Mouse (Mus musculus) CH12.LX (cell line): ENCODE results near the gene Lsm2. TPM values are rescaled to one million over a fixed set of nuclear protein-coding genes. Genes with fewer than 3 reads are reported as not detected.
"Not testable (repeated sequence)": the region's sequence is repeated elsewhere in the genome, so short reads cannot be mapped to it uniquely, and the experiment has no call there.

Experiments used
- DNase-seq: peaks from one replicate; pipeline ENCODE4 v3.0.0-alpha.2; 2013; ENCODE audit errors: extremely low read depth
- H3K27ac ChIP-seq: 2 replicates; pipeline ENCODE4 v1.5.1; 2012; ENCODE audit warnings: low read depth, mild to moderate bottlenecking, control low read depth, moderate library complexity; ENCODE audit not compliant: insufficient read depth
- H3K27me3 ChIP-seq: replicated peaks from 2 replicates; pipeline ENCODE3; 2012; ENCODE audit warnings: inconsistent platforms
- H3K36me3 ChIP-seq, 2 experiments: replicated peaks in 1 of 2; 2 replicates each; pipeline versions ENCODE3 to v1.6.1; 2012; ENCODE audit warnings: inconsistent platforms in 1 of 2, low read length in 1 of 2, mild to moderate bottlenecking in 1 of 2, mixed read lengths in 1 of 2, moderate library complexity in 1 of 2; ENCODE audit not compliant: control insufficient read depth in 1 of 2, insufficient read depth in 1 of 2
- H3K4me1 ChIP-seq, 2 experiments: 2 replicates each; pipeline ENCODE4 v1.6.1; 2012; ENCODE audit warnings: inconsistent platforms in 1 of 2, moderate library complexity in 1 of 2; ENCODE audit not compliant: insufficient read depth in 2 of 2, control insufficient read depth in 1 of 2
- H3K4me2 ChIP-seq: 2 replicates; pipeline ENCODE4 v1.6.1; 2012; ENCODE audit warnings: low read depth, mild to moderate bottlenecking, control low read depth; ENCODE audit not compliant: poor library complexity, insufficient read depth, severe bottlenecking
- H3K4me3 ChIP-seq, 3 experiments: fragments of 150-350 bp in 1 of 3; sonication (generic) in 1 of 3; replicated peaks in 1 of 3; 2 replicates each; pipeline versions ENCODE3 to v1.5.1; 2011 to 2012; ENCODE audit warnings: low read depth in 2 of 3, low read length in 2 of 3, mild to moderate bottlenecking in 2 of 3, moderate library complexity in 2 of 3, control low read depth in 1 of 3, improper control_type of control experiment in 1 of 3, inconsistent platforms in 1 of 3, mixed read lengths in 1 of 3; ENCODE audit not compliant: poor library complexity in 1 of 3
- H3K79me2 ChIP-seq: replicated peaks from 2 replicates; pipeline ENCODE4 v1.6.1; 2012; ENCODE audit warnings: mild to moderate bottlenecking, moderate library complexity; ENCODE audit not compliant: control insufficient read depth, poor library complexity, insufficient read depth, severe bottlenecking; ENCODE audit errors: extremely low read depth
- H3K9ac ChIP-seq: 2 replicates; pipeline ENCODE4 v1.6.1; 2012; ENCODE audit warnings: low read depth, mild to moderate bottlenecking, control low read depth, moderate library complexity; ENCODE audit not compliant: insufficient read depth
- H3K9me3 ChIP-seq: replicated peaks from 2 replicates; pipeline ENCODE3; 2012; ENCODE audit warnings: low read length, inconsistent platforms, mixed read lengths
- CHD2 ChIP-seq: IDR thresholded peaks from 2 replicates; pipeline ENCODE4 v1.6.1; 2011; ENCODE audit warnings: low read length, improper control_type of control experiment
- ELF1 ChIP-seq: IDR thresholded peaks from 2 replicates; pipeline ENCODE4 v1.6.1; 2014; ENCODE audit warnings: low read depth, mild to moderate bottlenecking, inconsistent platforms, low read length, improper control_type of control experiment
- MAZ ChIP-seq: IDR thresholded peaks from 2 replicates; pipeline ENCODE4 v1.6.1; 2012; ENCODE audit warnings: low read depth, mild to moderate bottlenecking, inconsistent platforms, low read length, improper control_type of control experiment, moderate library complexity
- MEF2A ChIP-seq: IDR thresholded peaks from 2 replicates; pipeline ENCODE4 v1.6.1; 2014; ENCODE audit warnings: low read depth, mild to moderate bottlenecking, inconsistent platforms, low read length, improper control_type of control experiment, borderline replicate concordance
- NELFE ChIP-seq: IDR thresholded peaks from 2 replicates; pipeline ENCODE4 v1.6.1; 2011; ENCODE audit warnings: low read depth, low read length, improper control_type of control experiment
- NRF1 ChIP-seq: IDR thresholded peaks from 2 replicates; pipeline ENCODE4 v1.6.1; 2014; ENCODE audit warnings: low read depth, mild to moderate bottlenecking, inconsistent platforms, low read length, improper control_type of control experiment, moderate library complexity
- RAD21 ChIP-seq: IDR thresholded peaks from 2 replicates; pipeline ENCODE4 v1.6.1; 2011; ENCODE audit warnings: low read depth, mild to moderate bottlenecking, low read length, improper control_type of control experiment, moderate library complexity
- SIN3A ChIP-seq: IDR thresholded peaks from 2 replicates; pipeline ENCODE4 v1.6.1; 2012; ENCODE audit warnings: low read length, improper control_type of control experiment, inconsistent platforms
- ZMIZ1 ChIP-seq: IDR thresholded peaks from 2 replicates; pipeline ENCODE4 v1.6.1; 2012; ENCODE audit warnings: low read depth, mild to moderate bottlenecking, inconsistent platforms, low read length, improper control_type of control experiment
- dilution Hi-C: fragments of 300-500 bp; cut with MboI; formaldehyde crosslinking; loops from 2 replicates; pipeline ENCODE4 v1.14.3; 2020; ENCODE audit warnings: low sequenced_read_pairs; ENCODE audit not compliant: extremely low pct_unique_long_range_greater_than_20kb, extremely low pct_ligation_motif_present
- in situ Hi-C: fragments of 300-500 bp; cut with MboI; formaldehyde crosslinking; loops from 3 replicates; pipeline ENCODE4 v1.14.3; 2019; ENCODE audit warnings: low sequenced_read_pairs, low pct_ligation_motif_present, low pct_unique_long_range_greater_than_20kb, mixed read lengths
- polyA plus RNA-seq: library from polyadenylated mRNA; unstranded; fragments of >175 nt; gene quantifications from 2 replicates; pipeline ENCODE4 v1.2.1, GENCODE M21; 2012; ENCODE audit warnings: low read depth; ENCODE audit not compliant: insufficient read length
- total RNA-seq, 2 experiments: library from RNA; depleted of rRNA; stranded (reverse); fragments of 300-350 nt in 1 of 2; fragments of >200 nt in 1 of 2; gene quantifications; 2 replicates each; pipeline ENCODE4 v1.2.3; 2012 to 2014

Lsm2 gene
- total and polyA plus RNA-seq, 3 experiments: 104 to 345 (median 135) TPM

- H3K9ac ChIP-seq, H3K79me2 ChIP-seq, H3K9me3 ChIP-seq, in situ Hi-C loops, dilution Hi-C loops, DNase-seq, H3K27me3 ChIP-seq, H3K27ac ChIP-seq, H3K4me3 ChIP-seq, H3K4me2 ChIP-seq: not testable (repeated sequence)
- Histone ChIP-seq H3K36me3 (peaks cover 0 to 26% of the 10 kb centered on the region in 2 experiments), H3K4me1 (peaks cover 5 to 39% of the 10 kb centered on the region in 2 experiments; a peak in 3 of 4 replicates)
These were observed 52.0 kb downstream of the Lsm2 start for GRCm38 (mm10) chr17:35033703-35034102.

- no peak for DNase-seq
- Histone ChIP-seq H3K36me3 (peaks cover 0 to 20% of the 10 kb centered on the region in 2 experiments), H3K9ac (no peak overlapping the region), H3K4me2 (no peak overlapping the region), H3K4me1 (peaks cover 5 to 27% of the 10 kb centered on the region in 2 experiments; a peak in 3 of 4 replicates), H3K27ac (no peak overlapping the region), H3K27me3 (no peaks in the 10 kb centered on the region), H3K4me3 (no peak overlapping the region), H3K9me3 (no peaks in the 10 kb centered on the region), H3K79me2 (no peaks in the 10 kb centered on the region)
- in situ Hi-C loops: no loop called here
- TF ChIP-seq ELF1: no peak
- no peak for TF ChIP-seq SIN3A
- no peak for TF ChIP-seq NRF1
- TF ChIP-seq NELFE: no peak
- TF ChIP-seq MAZ: no peak
- TF ChIP-seq MEF2A: no peak
- TF ChIP-seq CHD2: no peak
- no peak for TF ChIP-seq ZMIZ1
- no peak for TF ChIP-seq RAD21
- dilution Hi-C loops: no loop called here
These were observed 53.2 kb downstream of the Lsm2 start for GRCm38 (mm10) chr17:35034896-35035295.

Other genes with a start within 250 kb of the Lsm2 start
Only the 20 nearest of the 43 such genes appear.
- gene Zbtb12, start 102.4 kb upstream of the Lsm2 start, total RNA-seq (2012; rRNA removed): 6.9 and 9.3 TPM in 2 replicates
- 2.2 and 2.4 TPM in 2 replicates for gene Zbtb12, start 102.4 kb upstream of the Lsm2 start, total RNA-seq (2014; rRNA removed)
- gene Zbtb12, start 102.4 kb upstream of the Lsm2 start, polyA plus RNA-seq: 8.0 and 8.5 TPM in 2 replicates
- gene Gm20547, start 99.8 kb upstream of the Lsm2 start, total RNA-seq (2012; rRNA removed): not detected in 2 replicates
- gene Gm20547, start 99.8 kb upstream of the Lsm2 start, total RNA-seq (2014; rRNA removed): not detected in 2 replicates
- gene Gm20547, start 99.8 kb upstream of the Lsm2 start, polyA plus RNA-seq: not detected in 2 replicates
- gene C2, start 83.6 kb upstream of the Lsm2 start, total RNA-seq (2012; rRNA removed): 2.3 and 3.1 TPM in 2 replicates
- 0.69 and 1.3 TPM in 2 replicates for gene C2, start 83.6 kb upstream of the Lsm2 start, total RNA-seq (2014; rRNA removed)
- gene C2, start 83.6 kb upstream of the Lsm2 start, polyA plus RNA-seq: 4.3 and 6.6 TPM in 2 replicates
- 118 and 150 TPM in 2 replicates for gene Ehmt2, start 83.4 kb upstream of the Lsm2 start, total RNA-seq (2012; rRNA removed)
- gene Ehmt2, start 83.4 kb upstream of the Lsm2 start, total RNA-seq (2014; rRNA removed): 68.7 and 73.5 TPM in 2 replicates
- gene Ehmt2, start 83.4 kb upstream of the Lsm2 start, polyA plus RNA-seq: 100 and 113 TPM in 2 replicates
- 0.38 and 0.55 TPM in 2 replicates for gene Slc44a4, start 67.4 kb upstream of the Lsm2 start, total RNA-seq (2012; rRNA removed)
- gene Slc44a4, start 67.4 kb upstream of the Lsm2 start, total RNA-seq (2014; rRNA removed): 0.62 and 0.66 TPM in 2 replicates
- 1.1 and 1.4 TPM in 2 replicates for gene Slc44a4, start 67.4 kb upstream of the Lsm2 start, polyA plus RNA-seq
- gene Neu1, start 50.6 kb upstream of the Lsm2 start, total RNA-seq (2012; rRNA removed): 27.5 and 31.2 TPM in 2 replicates
- 28.8 and 32.0 TPM in 2 replicates for gene Neu1, start 50.6 kb upstream of the Lsm2 start, total RNA-seq (2014; rRNA removed)
- 31.9 and 35.4 TPM in 2 replicates for gene Neu1, start 50.6 kb upstream of the Lsm2 start, polyA plus RNA-seq
- gene Hspa1b, start 22.6 kb upstream of the Lsm2 start, total RNA-seq (2012; rRNA removed): 0.08 and 0.25 TPM in 2 replicates
- 0.15 and 0.30 TPM in 2 replicates for gene Hspa1b, start 22.6 kb upstream of the Lsm2 start, total RNA-seq (2014; rRNA removed)
- 0.15 TPM in 1 of 2 replicates, not detected in the other for gene Hspa1b, start 22.6 kb upstream of the Lsm2 start, polyA plus RNA-seq
- gene Gm20481, start 11.9 kb upstream of the Lsm2 start, total RNA-seq (2012; rRNA removed): not detected in 2 replicates
- not detected in 2 replicates for gene Gm20481, start 11.9 kb upstream of the Lsm2 start, total RNA-seq (2014; rRNA removed)
- gene Gm20481, start 11.9 kb upstream of the Lsm2 start, polyA plus RNA-seq: not detected in 2 replicates
- not detected in 2 replicates for gene Hspa1a, start 9.7 kb upstream of the Lsm2 start, total RNA-seq (2012; rRNA removed)
- not detected in 2 replicates for gene Hspa1a, start 9.7 kb upstream of the Lsm2 start, total RNA-seq (2014; rRNA removed)
- not detected in 2 replicates for gene Hspa1a, start 9.7 kb upstream of the Lsm2 start, polyA plus RNA-seq
- 0.30 and 0.38 TPM in 2 replicates for gene Hspa1l, start 9.2 kb upstream of the Lsm2 start, total RNA-seq (2012; rRNA removed)
- gene Hspa1l, start 9.2 kb upstream of the Lsm2 start, total RNA-seq (2014; rRNA removed): not detected in 2 replicates
- 1.1 and 1.4 TPM in 2 replicates for gene Hspa1l, start 9.2 kb upstream of the Lsm2 start, polyA plus RNA-seq
- 238 and 277 TPM in 2 replicates for gene Vars, start 19.1 kb downstream of the Lsm2 start, total RNA-seq (2012; rRNA removed)
- gene Vars, start 19.1 kb downstream of the Lsm2 start, total RNA-seq (2014; rRNA removed): 90.3 and 97.4 TPM in 2 replicates
- 253 and 280 TPM in 2 replicates for gene Vars, start 19.1 kb downstream of the Lsm2 start, polyA plus RNA-seq
- gene Vwa7, start 34.7 kb downstream of the Lsm2 start, total RNA-seq (2012; rRNA removed): 0.42 and 0.46 TPM in 2 replicates
- 0.07 TPM in 1 of 2 replicates, not detected in the other for gene Vwa7, start 34.7 kb downstream of the Lsm2 start, total RNA-seq (2014; rRNA removed)
- 0.94 and 1.2 TPM in 2 replicates for gene Vwa7, start 34.7 kb downstream of the Lsm2 start, polyA plus RNA-seq
- gene Sapcd1, start 46.2 kb downstream of the Lsm2 start, total RNA-seq (2012; rRNA removed): 94.1 and 124 TPM in 2 replicates
- 130 and 142 TPM in 2 replicates for gene Sapcd1, start 46.2 kb downstream of the Lsm2 start, total RNA-seq (2014; rRNA removed)
- 94.4 and 105 TPM in 2 replicates for gene Sapcd1, start 46.2 kb downstream of the Lsm2 start, polyA plus RNA-seq
- gene Msh5, start 64.9 kb downstream of the Lsm2 start, total RNA-seq (2012; rRNA removed): 11.5 and 13.1 TPM in 2 replicates
- 6.1 and 7.6 TPM in 2 replicates for gene Msh5, start 64.9 kb downstream of the Lsm2 start, total RNA-seq (2014; rRNA removed)
- gene Msh5, start 64.9 kb downstream of the Lsm2 start, polyA plus RNA-seq: 10.6 and 12.1 TPM in 2 replicates
- gene Clic1, start 68.1 kb downstream of the Lsm2 start, total RNA-seq (2012; rRNA removed): 182 and 198 TPM in 2 replicates
- gene Clic1, start 68.1 kb downstream of the Lsm2 start, total RNA-seq (2014; rRNA removed): 111 and 114 TPM in 2 replicates
- gene Clic1, start 68.1 kb downstream of the Lsm2 start, polyA plus RNA-seq: 160 and 163 TPM in 2 replicates
- 3.4 and 4.3 TPM in 2 replicates for gene Ddah2, start 77.2 kb downstream of the Lsm2 start, total RNA-seq (2012; rRNA removed)
- gene Ddah2, start 77.2 kb downstream of the Lsm2 start, total RNA-seq (2014; rRNA removed): 0.94 and 1.4 TPM in 2 replicates
- gene Ddah2, start 77.2 kb downstream of the Lsm2 start, polyA plus RNA-seq: 4.8 and 6.3 TPM in 2 replicates
- not detected in 2 replicates for gene Ly6g6c, start 83.5 kb downstream of the Lsm2 start, total RNA-seq (2012; rRNA removed)
- not detected in 2 replicates for gene Ly6g6c, start 83.5 kb downstream of the Lsm2 start, total RNA-seq (2014; rRNA removed)
- 0.30 and 0.42 TPM in 2 replicates for gene Ly6g6c, start 83.5 kb downstream of the Lsm2 start, polyA plus RNA-seq
- gene Mpig6b, start 84.3 kb downstream of the Lsm2 start, total RNA-seq (2012; rRNA removed): not detected in 2 replicates
- gene Mpig6b, start 84.3 kb downstream of the Lsm2 start, total RNA-seq (2014; rRNA removed): not detected in 2 replicates
- 0.10 TPM in 1 of 2 replicates, not detected in the other for gene Mpig6b, start 84.3 kb downstream of the Lsm2 start, polyA plus RNA-seq
- not detected in 2 replicates for gene Ly6g6e, start 95.0 kb downstream of the Lsm2 start, total RNA-seq (2012; rRNA removed)
- gene Ly6g6e, start 95.0 kb downstream of the Lsm2 start, total RNA-seq (2014; rRNA removed): not detected in 2 replicates
- gene Ly6g6e, start 95.0 kb downstream of the Lsm2 start, polyA plus RNA-seq: not detected in 2 replicates
- not detected in 2 replicates for gene Ly6g6d, start 96.2 kb downstream of the Lsm2 start, total RNA-seq (2012; rRNA removed)
- gene Ly6g6d, start 96.2 kb downstream of the Lsm2 start, total RNA-seq (2014; rRNA removed): not detected in 2 replicates
- gene Ly6g6d, start 96.2 kb downstream of the Lsm2 start, polyA plus RNA-seq: 0.44 and 0.46 TPM in 2 replicates